Mouse (Mus musculus): ENCODE results near the gene Apol8.
"Not testable (repeated sequence)": the region's sequence is repeated elsewhere in the genome, so short reads cannot be mapped to it uniquely, and the experiment has no call there.

Gene Apol8

DNA sequence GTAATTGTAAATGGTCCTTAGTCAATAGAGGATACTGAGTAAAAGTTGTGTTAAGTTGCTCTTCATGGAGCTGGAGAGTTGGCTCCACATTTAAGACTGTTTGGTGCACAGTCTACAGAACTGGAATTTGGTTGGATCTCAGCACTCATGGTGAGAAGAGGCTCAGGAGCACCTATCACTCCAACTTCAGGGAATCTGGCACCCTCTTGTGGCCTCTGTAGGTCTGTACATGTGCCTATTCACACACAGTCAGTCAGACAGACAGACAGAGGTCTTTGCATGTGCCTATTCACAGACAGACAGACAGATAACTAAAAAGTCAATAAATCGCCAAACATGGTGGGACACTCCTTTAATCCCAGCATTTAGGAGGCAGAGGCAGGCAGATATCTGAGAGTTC, 6.3 kb downstream of the Apol8 start:
- peak; percentile 57 for DNase-seq (ENCODE audit: low spot score)

DNA sequence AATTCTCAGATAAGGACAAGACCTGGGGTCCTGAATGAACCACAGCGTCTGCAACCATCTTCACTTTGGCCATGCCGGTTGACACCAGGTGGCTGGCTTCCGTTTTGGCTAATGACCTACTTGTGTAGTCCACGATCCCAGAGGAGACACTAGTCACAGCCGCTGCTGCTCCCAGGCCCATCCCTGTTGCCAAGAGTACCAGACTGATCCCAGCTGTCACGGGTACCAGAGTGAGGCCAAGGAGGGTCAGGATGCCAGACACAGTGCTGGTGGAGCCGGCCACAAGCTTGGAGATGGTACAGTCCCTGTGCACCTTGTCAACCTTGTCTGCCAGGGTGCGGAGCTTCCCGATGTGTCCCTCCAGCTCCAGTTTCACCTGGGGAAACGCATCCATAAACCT, 7.1 kb downstream of the Apol8 start:
- no peak for DNase-seq (ENCODE audit: low spot score)

DNA sequence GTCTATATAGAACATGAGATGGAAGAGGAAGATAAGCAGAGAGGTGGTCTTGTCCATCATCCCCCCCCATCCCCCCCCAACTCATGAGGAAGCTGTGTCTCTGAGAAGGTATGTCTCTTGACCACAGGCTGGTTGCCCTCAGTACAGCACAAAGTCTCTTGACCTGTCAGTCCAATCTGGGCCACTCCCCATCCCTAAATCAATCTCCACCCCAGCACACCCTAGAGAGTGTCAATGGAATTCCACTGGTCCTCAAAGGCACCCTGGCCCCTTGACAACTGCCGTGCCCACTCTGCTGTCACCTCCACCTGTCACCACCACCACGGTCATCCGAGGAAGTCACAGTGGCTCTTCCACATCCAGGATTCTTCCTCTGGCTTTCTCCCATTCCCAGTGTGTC, 8.4 kb downstream of the Apol8 start:
- no peak for DNase-seq (ENCODE audit: low spot score)

DNA sequence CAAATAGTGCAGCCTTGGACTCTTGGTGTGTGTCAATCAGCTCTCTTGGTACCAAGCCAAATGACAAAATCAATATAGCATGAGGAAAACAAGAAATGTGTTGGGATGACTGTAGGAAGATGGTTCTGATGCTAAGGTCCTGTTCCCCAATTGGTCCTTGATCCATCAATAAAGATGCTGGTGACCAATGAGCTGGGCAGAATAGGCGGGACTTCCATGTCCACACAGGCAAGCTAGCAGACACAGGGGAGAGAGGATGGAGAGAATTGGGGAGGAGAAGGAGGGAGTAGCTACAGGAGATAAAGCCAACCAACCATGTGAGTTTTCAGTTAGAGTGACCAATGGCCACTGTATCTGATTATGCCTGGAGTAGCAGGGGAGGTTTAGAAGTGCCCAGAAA, 10.5 kb downstream of the Apol8 start:
- no peak for DNase-seq (ENCODE audit: low spot score)

DNA sequence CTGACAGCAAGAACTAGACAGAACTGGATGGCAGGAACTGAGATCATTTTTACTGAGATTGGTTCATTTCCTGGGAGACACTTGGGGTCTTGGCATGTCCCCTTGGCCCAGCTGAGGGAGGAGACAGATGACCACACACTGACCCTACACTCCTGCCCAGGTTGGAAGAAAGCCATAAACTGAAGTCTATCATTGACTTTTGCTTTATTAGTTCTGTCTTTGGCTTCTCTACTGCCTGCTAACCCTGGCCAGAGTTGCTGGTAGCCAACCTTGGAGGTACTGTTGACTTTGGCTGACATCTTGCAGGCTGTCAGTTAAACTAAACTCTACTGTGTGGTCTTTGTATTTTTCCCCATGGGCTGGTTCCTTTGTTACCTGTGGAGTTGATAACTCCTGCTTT, 11.7 kb downstream of the Apol8 start:
- no peak for DNase-seq (ENCODE audit: low spot score)

DNA sequence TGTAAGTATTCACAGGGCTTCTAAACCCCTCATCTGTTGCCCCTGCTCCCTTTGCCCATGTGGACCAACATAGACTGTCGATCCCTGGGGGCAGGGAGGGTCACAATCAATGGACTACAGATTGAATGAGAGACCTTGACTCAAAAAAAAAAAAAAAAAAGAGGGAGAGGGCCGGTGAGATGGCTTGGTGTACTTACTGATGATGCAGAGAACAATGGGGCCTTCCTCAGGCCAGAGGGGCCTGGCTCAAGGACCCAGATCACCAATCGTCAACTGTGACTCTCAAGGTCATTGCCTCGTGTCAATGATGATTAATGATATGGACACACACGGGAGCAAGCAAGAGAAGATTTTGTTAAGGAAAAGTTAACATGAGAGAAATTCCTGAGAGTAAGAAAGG, 12.2 kb downstream of the Apol8 start:
- DNase-seq (ENCODE audit: low spot score): no peak

DNA sequence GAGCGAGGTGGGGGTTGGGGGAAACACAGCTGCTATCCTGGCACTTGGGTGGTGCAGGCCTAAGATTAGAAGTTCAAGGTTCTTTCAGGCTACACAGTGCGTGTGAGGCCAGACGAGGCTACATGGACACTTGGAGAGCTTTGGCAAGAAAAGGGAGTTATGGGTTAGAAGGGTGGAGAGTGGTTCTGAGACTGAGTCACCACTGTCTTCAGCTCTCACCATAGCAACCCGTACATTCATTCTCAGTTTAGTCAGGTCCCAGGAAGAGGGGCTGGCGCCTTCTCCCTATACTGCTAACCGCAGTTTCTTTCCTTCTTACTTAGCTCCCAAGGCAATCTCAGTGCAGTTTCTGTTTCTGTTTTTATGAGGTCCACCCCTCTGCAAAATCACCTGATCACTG, 15.2 kb downstream of the Apol8 start:
- DNase-seq (ENCODE audit: low spot score): not testable (repeated sequence)

DNA sequence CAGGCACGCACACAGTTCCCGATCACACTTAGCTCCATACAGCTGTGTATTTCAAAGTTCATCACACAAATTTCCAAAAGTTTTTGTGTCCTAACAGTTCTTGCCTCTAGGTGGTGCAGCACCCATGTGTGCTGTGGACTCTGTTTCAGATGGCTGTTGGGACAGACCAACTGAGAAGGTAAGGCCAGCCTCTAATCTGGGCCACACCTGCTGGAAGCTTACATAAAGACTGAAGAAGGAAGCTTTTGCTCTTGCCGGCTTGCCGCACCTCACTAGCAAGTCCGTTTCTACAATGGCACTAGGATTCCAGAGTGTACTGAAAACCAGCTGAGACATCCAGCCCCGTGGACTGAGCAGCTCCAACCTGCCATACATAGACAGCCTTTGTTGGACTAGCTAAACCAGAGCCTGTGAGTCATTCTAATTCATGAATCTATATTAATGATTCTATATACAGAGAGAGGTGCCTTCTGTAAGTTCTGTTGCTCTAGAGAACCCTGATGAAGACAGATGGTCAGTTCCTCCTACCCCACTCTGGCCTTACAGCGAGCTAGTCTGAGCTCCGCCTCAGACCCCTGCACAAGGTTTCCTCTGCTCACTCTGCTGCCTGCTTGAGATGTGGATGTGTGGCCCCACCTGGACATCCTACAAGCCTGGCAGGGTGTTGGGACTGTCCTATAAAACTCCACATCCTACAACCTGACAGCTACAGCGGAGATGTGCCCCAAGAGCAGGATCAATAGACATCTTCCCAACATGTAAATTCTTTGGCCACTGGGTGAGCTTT, 16.1 kb downstream of the Apol8 start:
- DNase-seq (ENCODE audit: low spot score): peak; percentile 16

DNA sequence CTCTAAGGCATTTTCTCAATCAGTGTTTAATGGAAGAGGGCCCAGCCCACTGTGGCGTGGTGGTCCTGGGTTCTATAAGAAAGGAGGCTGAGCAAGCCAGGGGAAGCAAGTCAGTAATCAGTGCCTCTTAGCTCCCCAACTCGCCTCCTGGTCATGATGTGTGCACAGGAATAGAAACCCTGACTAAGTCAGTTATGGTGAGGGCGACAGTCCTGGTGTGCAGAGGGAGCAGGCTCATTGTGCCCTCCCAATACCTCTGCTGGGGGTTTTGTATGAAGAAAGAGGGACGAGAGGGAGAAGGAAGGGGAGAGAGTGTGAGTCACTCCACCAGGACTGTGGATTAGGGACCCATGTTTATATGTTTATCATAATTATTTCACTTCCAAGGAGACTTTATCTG, 22.9 kb downstream of the Apol8 start:
- DNase-seq (ENCODE audit: low spot score): not testable (repeated sequence)

DNA sequence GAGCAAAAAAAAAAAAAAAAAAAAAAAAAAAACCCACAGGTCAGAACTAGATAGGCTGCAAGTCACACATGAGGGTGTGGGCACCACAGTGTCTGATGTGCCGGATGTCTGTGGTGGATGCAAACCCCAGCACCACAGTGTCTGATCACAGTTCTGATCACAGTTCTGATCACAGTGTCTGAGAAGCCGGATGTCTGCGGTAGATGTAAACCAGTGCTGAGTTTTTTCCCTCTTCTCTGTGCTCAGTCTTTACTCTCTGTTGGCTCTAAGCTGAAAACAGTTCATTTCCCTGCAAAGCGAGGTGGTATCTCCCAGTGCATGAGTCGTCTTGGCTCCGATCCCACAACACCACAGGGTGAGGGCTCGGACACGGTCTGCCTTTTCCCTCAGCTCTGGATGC, 23.4 kb downstream of the Apol8 start:
- not testable (repeated sequence) for DNase-seq (ENCODE audit: low spot score)

DNA sequence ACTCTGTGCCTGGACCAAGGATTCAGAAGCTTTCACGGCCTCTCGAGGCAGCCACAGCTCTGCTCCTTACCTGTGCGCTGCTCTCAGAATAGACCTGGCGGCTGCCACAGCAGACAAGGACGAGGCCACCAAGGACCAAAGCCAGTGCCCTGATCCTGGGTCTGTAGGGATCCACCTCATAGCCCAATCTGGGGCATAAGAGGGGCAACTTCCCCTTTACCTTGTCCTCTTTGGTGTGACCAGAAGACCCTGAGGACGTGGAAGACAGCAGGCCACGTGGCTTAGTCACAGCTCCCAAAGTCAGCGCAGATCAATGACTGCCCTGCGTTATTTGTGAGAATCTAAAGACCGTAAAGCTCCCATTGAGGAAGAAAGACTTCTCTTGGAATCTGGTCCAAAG, 24.0 kb downstream of the Apol8 start:
- DNase-seq (ENCODE audit: low spot score): not testable (repeated sequence)

DNA sequence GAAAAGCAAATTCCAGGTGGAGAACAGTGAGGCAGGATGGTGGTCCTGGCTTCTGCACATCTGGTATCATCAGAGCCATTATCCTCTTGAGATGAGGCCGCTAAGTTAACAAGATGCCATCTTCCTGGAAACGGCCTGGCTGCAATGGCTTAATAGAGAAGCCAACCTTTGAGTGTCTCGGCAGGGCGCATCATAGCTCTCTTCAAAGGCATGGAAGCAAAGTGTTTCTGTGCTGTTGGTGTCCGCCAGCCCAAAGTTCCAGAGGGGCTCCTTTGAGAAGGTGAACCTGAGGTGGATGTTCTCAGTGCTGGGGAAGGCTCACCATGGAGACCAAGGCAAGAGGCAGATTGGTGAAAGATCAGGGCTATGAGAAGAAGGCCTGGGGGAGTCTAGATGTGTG, 25.2 kb downstream of the Apol8 start:
- DNase-seq (ENCODE audit: low spot score): no peak

DNA sequence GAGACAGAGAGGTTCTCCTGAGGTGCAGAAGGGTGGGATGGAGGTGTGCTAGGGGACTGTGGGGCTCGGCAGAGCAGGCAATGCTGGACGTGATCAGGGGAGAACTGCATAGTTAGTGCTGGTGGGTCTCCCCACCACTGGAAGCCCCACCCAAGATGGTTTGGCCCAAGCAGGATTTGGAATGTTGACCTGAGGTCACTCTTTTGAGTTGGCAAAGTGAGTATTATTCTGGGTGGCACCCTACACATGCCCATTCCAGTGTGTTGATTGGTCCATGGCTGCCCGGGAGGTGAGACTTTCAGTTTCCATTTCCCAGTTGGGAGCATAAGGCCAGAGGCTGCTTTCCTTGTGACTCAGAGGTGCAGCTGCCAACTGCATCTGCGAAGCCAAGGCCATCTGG, 28.1 kb downstream of the Apol8 start, which contains the start of gene Apol9b:
Gene Apol9b (plus strand): TSS at position 301 of the 400 bp plus-strand sequence.
- not testable (repeated sequence) for DNase-seq (ENCODE audit: low spot score)

DNA sequence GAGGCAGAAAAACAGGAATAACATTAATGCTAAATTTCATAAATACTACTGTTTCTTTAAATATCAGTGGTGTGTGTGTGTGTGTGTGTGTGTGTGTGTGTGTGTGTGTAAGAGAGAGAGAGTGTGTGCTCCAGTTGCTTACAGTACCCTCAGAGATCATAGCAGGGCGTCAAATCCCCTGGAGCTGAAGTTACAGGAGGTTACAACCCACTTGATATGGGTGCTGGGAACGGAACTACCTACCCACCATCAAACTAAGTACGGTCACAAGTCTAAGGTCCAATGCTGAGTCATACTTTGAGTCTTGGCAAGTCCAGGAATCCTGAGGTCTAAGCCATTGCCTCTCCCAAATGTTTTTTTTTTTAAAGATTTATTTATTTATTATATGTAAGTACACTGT, 29.1 kb downstream of the Apol8 start:
- DNase-seq (ENCODE audit: low spot score): not testable (repeated sequence)

DNA sequence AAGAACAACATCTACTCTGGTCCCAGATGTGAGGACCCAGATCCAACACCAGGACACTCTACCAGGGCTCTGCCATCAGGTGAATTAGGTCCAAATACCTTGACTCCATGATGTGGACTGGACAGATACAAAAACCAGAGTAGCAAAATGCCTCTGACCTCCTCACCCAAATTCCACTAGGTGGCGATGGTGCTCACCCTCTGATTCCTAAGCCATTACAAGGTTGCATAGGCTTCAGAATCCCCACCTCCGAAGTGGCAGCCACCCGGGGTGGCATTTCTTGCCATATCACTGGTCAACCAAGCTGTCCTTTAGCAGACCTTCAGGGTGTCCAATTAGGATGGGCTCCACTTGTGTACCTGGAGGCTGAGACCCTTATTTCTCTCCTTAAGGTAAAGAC, 29.7 kb downstream of the Apol8 start:
- peak; percentile 34 for DNase-seq (ENCODE audit: low spot score)

DNA sequence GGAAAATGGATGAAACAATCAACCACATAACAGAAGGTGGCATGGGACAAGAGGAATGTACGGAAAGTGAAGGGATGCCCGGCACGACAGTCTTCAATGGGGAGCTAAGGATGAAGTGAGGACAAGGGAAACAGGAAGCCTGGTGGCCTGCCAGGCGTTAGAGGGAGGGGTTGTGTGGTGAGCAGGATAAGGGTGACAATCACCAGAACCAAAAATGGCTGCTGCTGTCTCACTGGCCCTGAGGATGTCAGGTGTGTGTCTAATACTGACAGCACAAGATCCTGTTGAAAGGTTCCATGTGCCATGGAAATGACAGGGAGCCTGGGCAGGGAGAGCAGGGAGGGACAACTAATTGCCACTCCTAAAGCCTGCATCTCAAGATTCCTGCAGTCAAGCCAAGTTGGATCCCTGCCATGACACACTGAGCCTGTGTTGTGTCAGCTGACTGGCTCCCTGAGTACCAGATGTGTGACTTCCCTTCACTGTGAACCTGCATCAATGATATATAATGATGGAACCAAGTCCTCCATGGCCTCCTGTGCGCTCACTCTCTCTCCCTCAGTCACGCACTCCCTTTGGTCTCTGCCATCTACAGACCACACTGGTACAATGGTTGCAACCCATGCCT, 31.3 kb downstream of the Apol8 start:
- not testable (repeated sequence) for DNase-seq (ENCODE audit: low spot score)

DNA sequence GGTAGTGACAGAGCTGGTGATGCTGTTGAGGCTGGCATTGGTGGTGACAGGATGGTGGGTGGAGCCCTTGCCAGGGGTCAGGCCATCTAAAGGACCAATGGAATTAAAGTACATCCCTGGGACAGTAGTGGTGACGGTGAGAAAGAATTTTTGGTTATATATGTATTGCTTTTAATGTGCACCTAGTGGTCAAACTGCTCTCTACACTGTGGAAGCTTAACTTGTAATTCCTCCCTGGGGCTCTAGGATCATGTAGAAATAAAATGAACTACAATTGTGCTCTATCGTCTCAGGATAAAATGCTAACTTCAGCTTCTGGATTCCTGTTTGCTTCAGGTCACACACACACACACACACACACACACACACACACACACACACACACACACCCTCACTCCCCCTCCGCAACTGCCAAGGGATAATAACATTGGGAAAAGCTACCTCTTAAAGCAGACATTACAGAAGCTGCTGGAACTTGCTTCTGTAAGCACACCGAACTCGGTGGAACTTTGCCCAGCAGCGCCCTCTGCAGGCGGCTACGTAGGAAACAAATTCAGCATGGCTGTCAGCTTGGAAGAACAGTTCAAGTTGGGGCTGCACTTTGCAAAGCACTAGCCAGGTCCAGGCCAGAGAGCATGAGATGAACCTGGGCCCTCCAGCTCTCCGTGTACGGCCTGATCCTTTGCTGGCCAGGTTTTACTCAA, 32.4 kb downstream of the Apol8 start:
- DNase-seq (ENCODE audit: low spot score): not testable (repeated sequence)

DNA sequence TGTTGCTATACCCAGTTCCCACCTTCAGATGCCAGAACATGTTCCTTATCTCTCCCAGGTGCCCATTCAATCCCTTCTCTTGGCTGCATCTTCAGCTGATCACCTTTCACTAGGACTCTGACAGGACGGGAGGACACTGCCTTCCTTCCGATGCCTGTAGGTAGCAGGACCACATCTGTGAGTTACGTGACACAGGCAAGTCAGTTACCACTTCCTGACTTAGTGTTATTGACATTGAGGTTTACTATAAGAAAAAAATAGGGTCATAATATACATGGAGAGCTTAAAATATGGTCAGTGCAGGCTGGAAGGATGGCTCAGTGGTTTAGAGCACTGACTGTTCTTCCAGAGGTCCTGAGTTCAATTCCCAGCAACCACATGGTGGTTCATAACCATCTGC, 35.3 kb downstream of the Apol8 start:
- not testable (repeated sequence) for DNase-seq (ENCODE audit: low spot score)

DNA sequence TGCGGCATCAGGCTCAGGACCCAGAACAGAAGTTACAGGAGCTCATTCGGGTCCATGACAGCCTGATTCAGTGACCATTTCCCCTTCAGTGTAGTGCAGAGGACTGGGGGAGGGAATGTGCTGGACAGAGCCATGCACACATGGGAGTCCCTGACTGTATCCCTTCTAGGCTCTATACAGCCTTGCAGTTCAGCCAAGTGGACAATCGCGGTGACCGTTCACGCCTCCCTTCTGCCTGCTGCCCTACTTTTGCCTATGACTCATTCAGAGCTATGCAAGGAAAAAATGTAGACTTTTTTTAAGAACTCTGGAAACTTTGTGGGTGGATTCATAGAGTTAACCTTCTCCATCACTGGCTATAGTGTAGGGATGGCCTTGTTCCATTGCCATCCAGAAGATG, 38.6 kb downstream of the Apol8 start:
- DNase-seq (ENCODE audit: low spot score): not testable (repeated sequence)

DNA sequence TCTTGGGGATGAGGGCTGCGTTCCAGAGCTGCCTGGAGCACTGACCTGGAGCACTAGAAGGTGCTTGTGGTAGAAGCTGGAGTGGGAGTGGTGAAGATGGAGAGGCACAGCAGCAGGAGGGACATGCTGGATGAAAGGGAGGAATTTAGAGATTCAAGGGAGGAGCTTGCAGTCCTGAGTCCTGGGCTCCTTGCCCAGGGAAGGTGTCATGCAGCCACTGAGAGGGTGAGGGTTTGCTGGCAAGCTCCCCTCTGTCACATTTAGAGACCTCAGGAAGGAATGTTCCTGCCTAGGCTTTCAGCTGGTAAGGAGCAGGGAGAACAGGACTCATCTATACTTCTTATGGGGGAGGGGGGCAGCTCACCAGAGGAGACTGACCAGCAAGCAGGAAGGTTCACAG, 47.9 kb downstream of the Apol8 start:
- DNase-seq (ENCODE audit: low spot score): not testable (repeated sequence)

DNA sequence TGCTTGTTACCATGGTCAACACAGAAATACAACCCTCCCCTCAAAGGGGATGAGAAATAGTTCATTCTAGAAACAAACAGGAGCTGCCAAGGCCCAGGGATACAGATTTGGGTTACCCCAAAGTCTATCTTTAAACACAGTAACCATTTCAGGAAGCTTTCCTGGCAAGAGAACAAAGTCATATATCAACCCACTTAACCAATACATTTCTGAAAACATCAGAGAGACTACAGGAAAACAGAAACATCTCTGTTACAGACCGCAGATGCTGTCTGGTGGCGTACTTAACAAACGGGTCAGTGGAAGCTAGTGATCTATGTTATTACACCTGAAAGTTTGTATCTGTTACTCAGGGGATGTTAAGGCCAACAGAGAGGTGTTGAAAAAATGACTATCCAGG, 51.5 kb downstream of the Apol8 start:
- DNase-seq (ENCODE audit: low spot score): not testable (repeated sequence)

DNA sequence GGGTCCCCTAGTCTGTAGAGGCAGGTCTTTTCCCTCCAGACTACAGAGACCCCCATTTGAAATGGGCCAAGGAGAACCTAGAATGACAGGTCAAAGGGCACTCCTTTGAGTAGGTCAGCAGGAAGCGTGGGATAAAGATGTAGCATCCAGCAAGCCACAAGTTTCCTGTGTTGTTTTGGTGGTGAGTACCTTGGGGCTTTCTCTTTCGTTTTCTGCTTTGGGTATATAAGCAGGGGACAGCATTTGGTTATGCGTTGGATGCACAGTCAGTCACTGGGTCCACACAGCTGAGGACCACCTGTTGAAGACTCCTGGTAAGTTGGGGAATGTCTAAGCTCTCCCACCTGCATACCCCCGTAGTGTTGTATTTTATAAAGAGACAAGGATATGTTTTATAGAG, 58.1 kb downstream of the Apol8 start, which contains the start of gene Apol7e:
Gene Apol7e (plus strand): TSS at position 202 of the 400 bp plus-strand sequence.
- DNase-seq (ENCODE audit: low spot score): not testable (repeated sequence)
